Mouse (Mus musculus) gastrocnemius, postnatal 25 days (tissue): Measurements from ENCODE around the gene Olfr1377. TPM values are rescaled to one million over a fixed set of nuclear protein-coding genes. Genes with fewer than 3 reads are reported as not detected.

Experiments used
- total RNA-seq, 2 experiments: library from RNA; stranded (reverse); gene quantifications; 1 replicate in 1 of 2; 2 replicates in 1 of 2; pipeline ENCODE4 v1.2.3; 2021

Olfr1377 gene
- total RNA-seq, 2 experiments from 2014 or later: not detected

Other genes with a start within 250 kb of the Olfr1377 start
- 1 to 10 TPM; 4.3 to 5.0 TPM for gene Zfp354c, start 154.2 kb upstream of the Olfr1377 start, total RNA-seq
- 1 to 10 TPM; 1.6 to 1.8 TPM for gene Zfp879, start 140.4 kb upstream of the Olfr1377 start, total RNA-seq
- not detected for gene Grm6, start 131.3 kb upstream of the Olfr1377 start, total RNA-seq
- 1 to 10 TPM; 1.8 TPM for gene Zfp454, start 94.3 kb upstream of the Olfr1377 start, total RNA-seq
- gene Zfp2, start 65.8 kb upstream of the Olfr1377 start, total RNA-seq: 1 to 10 TPM; 4.5 to 5.4 TPM
- 1 to 10 TPM; 1.3 to 1.7 TPM for gene Zfp354b, start 50.3 kb upstream of the Olfr1377 start, total RNA-seq
- gene 4933414I15Rik, start 38.2 kb upstream of the Olfr1377 start, total RNA-seq: not detected
- gene Prop1, start 28.2 kb upstream of the Olfr1377 start, total RNA-seq: not detected
- not detected for gene Olfr1378, start 15.4 kb upstream of the Olfr1377 start, total RNA-seq
- not detected for gene Olfr51, start 21.6 kb downstream of the Olfr1377 start, total RNA-seq
- gene Olfr54, start 32.3 kb downstream of the Olfr1377 start, total RNA-seq: not detected
- not detected for gene Olfr1375, start 66.1 kb downstream of the Olfr1377 start, total RNA-seq
- gene Zfp354a, start 77.3 kb downstream of the Olfr1377 start, total RNA-seq: 1 to 10 TPM; 3.4 to 4.0 TPM
- gene Gm12569, start 238.5 kb downstream of the Olfr1377 start, total RNA-seq: not detected